Mouse (Mus musculus) forebrain, embryonic 13.5 days (tissue): ENCODE measurements around the gene Gm20388. TPM values are rescaled to one million over a fixed set of nuclear protein-coding genes. Genes with fewer than 3 reads are reported as not detected.

Experiments
- ATAC-seq: fragments of 200-750 bp; cut with Nextera tagmentation; 2 replicates; pipeline ENCODE4 v1.8.0; 2017
- H3K27ac ChIP-seq: fragments of 300-500 bp; sonication (generic); 2 replicates; pipeline ENCODE4 v1.5.1; 2015; ENCODE audit warnings: inconsistent platforms, mild to moderate bottlenecking, moderate library complexity
- H3K27me3 ChIP-seq: fragments of 300-500 bp; sonication (generic); 2 replicates; pipeline ENCODE4 v1.6.1; 2015; ENCODE audit warnings: mild to moderate bottlenecking, inconsistent platforms
- H3K36me3 ChIP-seq: fragments of 300-500 bp; sonication (generic); 2 replicates; pipeline ENCODE4 v1.6.1; 2015; ENCODE audit warnings: mild to moderate bottlenecking, inconsistent platforms; ENCODE audit not compliant: poor library complexity, severe bottlenecking
- H3K4me1 ChIP-seq: fragments of 300-500 bp; sonication (generic); 2 replicates; pipeline ENCODE4 v1.6.1; 2015; ENCODE audit warnings: inconsistent platforms
- H3K4me2 ChIP-seq: fragments of 300-500 bp; sonication (generic); 2 replicates; pipeline ENCODE4 v1.6.1; 2015; ENCODE audit warnings: inconsistent platforms, mild to moderate bottlenecking, moderate library complexity
- H3K4me3 ChIP-seq: fragments of 300-500 bp; sonication (generic); 2 replicates; pipeline ENCODE4 v1.5.1; 2015; ENCODE audit warnings: mild to moderate bottlenecking, inconsistent platforms
- H3K9ac ChIP-seq: fragments of 300-500 bp; sonication (generic); 2 replicates; pipeline ENCODE4 v1.6.1; 2015; ENCODE audit warnings: mild to moderate bottlenecking, inconsistent platforms
- H3K9me3 ChIP-seq: fragments of 300-500 bp; sonication (generic); replicated peaks from 2 replicates; pipeline ENCODE4 v1.6.1; 2016; ENCODE audit warnings: inconsistent platforms
- WGBS: fragments of 180-500 bp; shearing (Covaris S2); methylation state at CpG from one replicate; pipeline ENCODE4 v1.1.7; 2015; 5-methylcytosine and 5-hydroxymethylcytosine counted together
- polyA plus RNA-seq: library from polyadenylated mRNA; unstranded; fragments of >200 nt; fragmentation: Nextera tagmentation; extraction: Ambion mirVana; gene quantifications from 2 replicates; pipeline ENCODE4 v1.2.1, GENCODE M21; 2015

The Gm20388 gene
- polyA plus RNA-seq, 1 experiment from 2014 or later = 5.6 TPM

DNA sequence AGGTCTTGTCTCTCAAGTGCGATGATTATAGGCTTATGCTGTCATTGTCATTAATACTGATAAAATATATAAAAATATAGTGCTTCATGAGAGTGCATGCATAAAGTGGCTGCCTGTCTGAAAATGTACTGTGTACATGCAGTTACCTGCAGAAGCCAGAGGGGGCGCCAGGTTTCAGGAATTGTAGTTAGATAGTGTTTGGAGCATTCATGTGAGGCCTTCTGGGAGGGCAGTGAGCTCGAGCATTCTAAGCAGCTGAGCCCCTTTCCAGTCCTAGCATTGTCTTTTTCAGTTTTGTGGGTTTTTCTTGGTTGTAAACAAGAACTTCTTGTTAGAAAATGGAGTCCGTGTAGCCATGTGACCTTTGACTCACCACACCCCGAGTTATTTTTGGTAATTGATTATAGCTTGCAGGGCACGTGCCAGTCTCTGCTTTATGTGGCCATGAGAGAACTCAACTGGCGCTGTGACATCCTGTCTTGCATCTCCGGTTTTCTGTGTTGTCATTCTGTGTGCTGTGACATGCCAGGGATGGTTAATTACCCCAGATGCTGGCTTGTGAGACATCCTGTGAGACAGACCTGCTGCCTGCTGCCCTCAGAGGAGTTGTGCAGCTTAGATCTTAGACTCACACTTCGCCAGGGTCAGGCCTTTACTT lies 3474.4 kb downstream of the Gm20388 start:
- Histone ChIP-seq H3K27ac (no peak overlapping the region), H3K4me2 (no peak overlapping the region), H3K36me3 (peaks cover 91% of the 10 kb centered on the region), H3K27me3 (no peaks in the 10 kb centered on the region), H3K9me3 (no peaks in the 10 kb centered on the region), H3K4me1 (no peaks in the 10 kb centered on the region), H3K9ac (0 out of 2 replicates have a peak overlapping the region, but pooled peaks have one; percentile 5), H3K4me3 (no peak overlapping the region)
- WGBS = 72% methylated on average over 9 of the region's 9 CpGs
- ATAC-seq = no peak

GRCm38 (mm10) chr8:123387041-123387440 lies 3476.4 kb downstream of the Gm20388 start:
- no peak overlapping the region for H3K9ac ChIP-seq
- no peak overlapping the region for H3K27ac ChIP-seq
- no peaks in the 10 kb centered on the region for H3K9me3 ChIP-seq
- ATAC-seq = no peak
- no peaks in the 10 kb centered on the region for H3K4me1 ChIP-seq
- peaks cover 99% of the 10 kb centered on the region for H3K36me3 ChIP-seq
- H3K4me2 ChIP-seq = no peak overlapping the region
- WGBS = 86% methylated on average over 3 of the region's 3 CpGs
- no peak overlapping the region for H3K4me3 ChIP-seq
- H3K27me3 ChIP-seq = no peaks in the 10 kb centered on the region

GRCm38 (mm10) chr8:123387801-123388200 lies 3477.2 kb downstream of the Gm20388 start:
- H3K4me2 ChIP-seq = no peak overlapping the region
- H3K27me3 ChIP-seq = no peaks in the 10 kb centered on the region
- no peaks in the 10 kb centered on the region for H3K9me3 ChIP-seq
- no peak overlapping the region for H3K27ac ChIP-seq
- no peaks in the 10 kb centered on the region for H3K4me1 ChIP-seq
- H3K9ac ChIP-seq = no peak overlapping the region
- ATAC-seq = no peak
- 92% methylated on average over 8 of the region's 8 CpGs for WGBS
- peaks cover 99% of the 10 kb centered on the region for H3K36me3 ChIP-seq
- H3K4me3 ChIP-seq = no peak overlapping the region

DNA sequence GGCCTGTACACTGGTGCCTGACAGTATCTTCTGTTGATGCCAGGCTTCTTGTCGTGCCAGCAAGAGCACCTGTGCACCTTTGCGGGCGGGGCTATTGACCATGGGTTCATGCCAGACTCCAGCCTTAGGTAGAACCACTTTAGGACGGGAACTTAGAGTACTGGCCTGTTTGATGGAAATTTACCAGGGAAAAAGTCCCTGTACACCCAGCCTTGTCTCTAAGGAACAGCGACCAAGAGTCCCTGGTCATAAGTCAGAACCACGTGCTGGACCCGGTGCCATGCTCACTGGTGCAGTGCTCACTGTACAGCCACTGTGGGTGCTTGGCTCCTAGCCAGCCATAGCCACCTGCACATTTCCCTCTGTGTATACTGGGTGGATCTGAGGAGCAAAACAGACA lies 3478.4 kb downstream of the Gm20388 start:
- 0 out of 2 replicates have a peak, but pooled peaks have one; percentile 36 for ATAC-seq
- H3K9me3 ChIP-seq = no peaks in the 10 kb centered on the region
- H3K27ac ChIP-seq = no peak overlapping the region
- H3K4me2 ChIP-seq = no peak overlapping the region
- H3K27me3 ChIP-seq = no peaks in the 10 kb centered on the region
- 93% methylated on average over 7 of the region's 7 CpGs for WGBS
- H3K4me1 ChIP-seq = no peaks in the 10 kb centered on the region
- no peak overlapping the region for H3K4me3 ChIP-seq
- no peak overlapping the region for H3K9ac ChIP-seq
- H3K36me3 ChIP-seq = peaks cover 99% of the 10 kb centered on the region

- Histone ChIP-seq H3K4me3 (no peak overlapping the region), H3K36me3 (peaks cover 99% of the 10 kb centered on the region), H3K9ac (no peak overlapping the region), H3K4me1 (no peaks in the 10 kb centered on the region), H3K27me3 (no peaks in the 10 kb centered on the region), H3K9me3 (no peaks in the 10 kb centered on the region), H3K4me2 (no peak overlapping the region), H3K27ac (no peak overlapping the region)
- 95% methylated on average over 13 of the region's 13 CpGs for WGBS
- ATAC-seq = no peak
Observed at GRCm38 (mm10) chr8:123398308-123398707, 3487.7 kb downstream of the Gm20388 start.

GRCm38 (mm10) chr8:123401936-123402335 lies 3491.3 kb downstream of the Gm20388 start:
- no peak for ATAC-seq
- no peaks in the 10 kb centered on the region for H3K9me3 ChIP-seq
- H3K27ac ChIP-seq = no peak overlapping the region
- H3K9ac ChIP-seq = no peak overlapping the region
- no peak overlapping the region for H3K4me2 ChIP-seq
- peaks cover 3% of the 10 kb centered on the region; the same call in 1 of the 2 replicates for H3K4me1 ChIP-seq
- peaks cover 66% of the 10 kb centered on the region for H3K36me3 ChIP-seq
- H3K4me3 ChIP-seq = no peak overlapping the region
- H3K27me3 ChIP-seq = no peaks in the 10 kb centered on the region
- 93% methylated on average over 9 of the region's 9 CpGs for WGBS

- Histone ChIP-seq H3K9me3 (no peaks in the 10 kb centered on the region), H3K4me2 (no peak overlapping the region), H3K4me3 (no peak overlapping the region), H3K4me1 (peaks cover 8% of the 10 kb centered on the region; the same call in 1 of the 2 replicates), H3K27me3 (no peaks in the 10 kb centered on the region), H3K9ac (no peak overlapping the region), H3K27ac (no peak overlapping the region), H3K36me3 (peaks cover 57% of the 10 kb centered on the region)
- ATAC-seq = no peak
- WGBS = 93% methylated on average over 9 of the region's 9 CpGs
Observed at GRCm38 (mm10) chr8:123402730-123403326, 3492.2 kb downstream of the Gm20388 start.

DNA sequence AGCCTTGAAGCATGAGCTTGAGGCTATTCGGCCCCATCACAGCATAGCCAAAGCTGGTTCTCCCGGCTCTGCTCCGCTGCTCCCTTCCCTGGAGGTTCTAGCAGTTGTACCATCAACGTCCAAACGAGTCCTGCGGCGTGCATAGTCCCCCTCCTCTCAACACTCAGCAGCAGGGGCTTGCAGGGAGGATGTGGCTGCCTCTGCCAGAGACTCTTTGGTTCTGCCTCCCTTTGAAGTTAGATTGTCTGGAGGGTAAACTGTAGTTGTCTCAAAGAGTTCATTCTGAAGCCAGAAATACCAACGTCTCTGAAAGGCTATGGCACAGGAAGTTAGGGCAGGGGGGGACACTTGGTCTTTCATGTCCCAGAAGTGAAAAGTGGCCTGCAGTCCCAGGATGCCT lies 3493.9 kb downstream of the Gm20388 start:
- Histone ChIP-seq H3K36me3 (peaks cover 40% of the 10 kb centered on the region), H3K4me3 (no peak overlapping the region), H3K27me3 (no peaks in the 10 kb centered on the region), H3K4me2 (no peak overlapping the region), H3K4me1 (peaks cover 22% of the 10 kb centered on the region), H3K9me3 (no peaks in the 10 kb centered on the region), H3K27ac (peak overlapping the region; percentile 25; the same call in 1 of the 2 replicates), H3K9ac (no peak overlapping the region)
- no peak for ATAC-seq
- WGBS = 49% methylated on average over 8 of the region's 8 CpGs

DNA sequence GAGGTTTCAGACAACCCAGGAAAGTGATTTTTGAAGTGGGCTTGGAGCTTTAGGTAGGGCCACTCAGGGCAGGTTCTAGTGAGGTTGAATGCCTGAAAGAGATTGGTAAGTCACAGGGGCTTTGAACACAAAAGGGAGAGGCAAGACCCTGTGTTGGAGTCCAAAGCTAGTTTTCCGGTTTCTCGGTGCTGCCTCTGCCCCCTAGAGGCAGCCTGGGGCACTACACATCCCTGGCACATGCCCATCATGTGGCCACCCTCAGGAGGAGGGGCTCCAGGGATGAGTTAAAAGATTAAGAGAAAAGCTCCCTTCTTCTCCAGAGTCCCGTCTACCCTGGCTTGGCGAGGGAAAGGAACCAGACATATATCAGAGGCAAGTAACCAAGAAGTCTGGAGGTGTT lies 3496.1 kb downstream of the Gm20388 start, which contains the start of gene Mc1r:
TSS of gene Mc1r (plus strand) at position 322 of the 400 bp plus-strand sequence.
- Histone ChIP-seq H3K9me3 (no peaks in the 10 kb centered on the region), H3K27me3 (no peaks in the 10 kb centered on the region), H3K36me3 (peaks cover 17% of the 10 kb centered on the region), H3K27ac (no peak within 1 kb of the TSS), H3K9ac (no peak within 1 kb of the TSS), H3K4me3 (no peak within 1 kb of the TSS), H3K4me2 (no peak within 1 kb of the TSS), H3K4me1 (peaks cover 32% of the 10 kb centered on the region)
- ATAC-seq = no peak
- WGBS = 6% methylated on average over 4 of the region's 4 CpGs

- H3K9ac ChIP-seq = no peak overlapping the region
- peaks cover 32% of the 10 kb centered on the region for H3K4me1 ChIP-seq
- H3K4me2 ChIP-seq = no peak overlapping the region
- no peak overlapping the region for H3K27ac ChIP-seq
- ATAC-seq = no peak
- H3K9me3 ChIP-seq = no peaks in the 10 kb centered on the region
- H3K36me3 ChIP-seq = peaks cover 10% of the 10 kb centered on the region
- WGBS = 90% methylated on average over 13 of the region's 13 CpGs
- H3K4me3 ChIP-seq = no peak overlapping the region
- H3K27me3 ChIP-seq = no peaks in the 10 kb centered on the region
Observed at GRCm38 (mm10) chr8:123407612-123408011, 3497.0 kb downstream of the Gm20388 start.

GRCm38 (mm10) chr8:123408586-123409544 lies 3498.2 kb downstream of the Gm20388 start:
- peak overlapping the region; percentile 100 for H3K9ac ChIP-seq
- H3K4me3 ChIP-seq = peak overlapping the region; percentile 94; the same call in 1 of the 2 replicates
- H3K36me3 ChIP-seq = no peaks in the 10 kb centered on the region
- H3K27ac ChIP-seq = peak overlapping the region; percentile 98; the same call in 1 of the 2 replicates
- no peaks in the 10 kb centered on the region for H3K9me3 ChIP-seq
- H3K4me2 ChIP-seq = peak overlapping the region; percentile 93
- H3K4me1 ChIP-seq = peaks cover 42% of the 10 kb centered on the region
- 84% methylated on average over 9 of the region's 9 CpGs for WGBS
- H3K27me3 ChIP-seq = no peaks in the 10 kb centered on the region
- ATAC-seq = no peak
